Mouse (Mus musculus) cerebellum, postnatal 36 days (tissue): ENCODE results near the gene Amot.

Experiments used
- DNase-seq, 2 experiments: peaks; one replicate each; pipeline ENCODE4 v3.0.0; 2021 to 2022; ENCODE audit warnings: mixed read lengths in 2 of 2

Gene Amot

DNA sequence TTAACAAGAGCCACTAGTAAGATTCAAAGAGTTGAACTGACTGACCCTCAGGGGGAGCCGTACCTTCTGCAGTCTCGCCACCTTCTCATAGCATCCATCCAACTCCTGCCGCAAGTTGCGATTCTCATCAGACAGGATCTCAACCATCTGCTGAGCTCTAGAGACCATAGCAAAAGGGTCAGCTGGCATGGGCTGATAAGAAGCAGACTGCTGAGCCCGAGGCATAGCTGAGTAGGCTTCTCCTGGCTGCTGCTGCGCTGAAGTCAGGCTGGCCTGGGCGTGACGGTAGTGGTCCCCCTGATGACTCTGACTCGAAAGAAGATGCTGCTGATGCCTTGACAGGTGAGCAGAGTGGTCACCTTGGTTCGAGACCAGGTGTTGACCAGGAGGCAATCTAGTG, 25.0 kb downstream of the Amot start:
- DNase-seq, result no peak

GRCm38 (mm10) chrX:145477725-145478194, 27.2 kb downstream of the Amot start:
- DNase-seq, result no peak

GRCm38 (mm10) chrX:145477003-145477724, 27.8 kb downstream of the Amot start:
- no peak for DNase-seq

DNA sequence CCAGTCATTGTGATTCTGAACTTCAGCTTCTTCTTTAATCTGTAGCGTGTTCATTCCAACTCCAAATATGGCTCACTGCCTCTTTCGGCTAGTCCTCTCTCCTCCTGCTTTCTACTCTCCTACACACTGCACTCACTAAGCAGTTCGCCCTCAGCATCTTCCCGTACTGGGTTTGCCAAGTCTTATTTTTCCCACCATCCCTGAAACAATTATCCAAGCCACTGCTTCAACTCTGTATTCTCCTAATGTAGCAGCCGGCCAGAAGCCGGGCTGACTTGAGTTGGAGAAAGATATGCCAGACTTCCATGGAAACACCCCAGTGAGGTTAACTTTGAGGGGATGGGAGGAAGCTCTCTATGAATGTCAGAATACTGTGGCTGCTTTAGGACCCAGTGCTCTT, 36.7 kb downstream of the Amot start:
- DNase-seq, result no peak

- DNase-seq, result no peak
Measured at GRCm38 (mm10) chrX:145463524-145463923, 41.5 kb downstream of the Amot start.

DNA sequence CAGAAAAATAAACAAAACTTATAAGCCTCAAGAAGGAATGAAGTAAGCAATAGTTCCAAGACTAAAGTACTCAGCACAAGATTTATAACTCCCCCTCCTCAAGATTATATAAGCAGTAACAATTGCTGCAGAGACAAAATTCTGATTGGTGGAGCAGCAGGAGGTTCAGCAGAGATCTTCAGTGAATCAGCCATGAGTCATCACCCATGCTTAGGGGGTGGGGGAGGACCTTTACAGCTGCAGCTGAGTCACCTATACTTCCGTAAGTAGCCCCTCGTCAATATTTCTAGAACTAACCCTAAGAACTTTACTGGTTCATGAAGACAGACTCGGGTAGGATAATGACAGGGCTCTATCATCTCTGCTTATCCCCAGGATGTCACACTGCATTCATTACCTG, 43.6 kb downstream of the Amot start:
- DNase-seq, result no peak

DNA sequence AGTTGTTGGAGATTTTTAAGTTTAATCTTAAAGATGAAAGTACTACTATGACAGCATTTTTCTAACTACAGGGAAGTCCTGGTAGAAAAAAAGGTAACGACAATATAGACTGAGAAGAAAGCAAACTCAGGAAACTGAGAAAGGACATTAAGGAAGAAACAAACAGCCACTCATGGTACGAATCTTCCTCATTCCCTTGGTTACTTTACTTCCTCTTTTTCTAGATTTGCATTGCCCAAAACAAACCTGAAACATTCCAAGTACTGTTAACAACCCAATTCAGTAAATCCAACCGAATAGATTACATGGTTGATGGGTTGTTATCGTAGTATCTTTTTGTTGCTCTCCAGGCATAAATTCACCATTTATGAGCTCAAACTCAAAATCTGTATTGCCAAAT, 48.7 kb downstream of the Amot start:
- no peak for DNase-seq

DNA sequence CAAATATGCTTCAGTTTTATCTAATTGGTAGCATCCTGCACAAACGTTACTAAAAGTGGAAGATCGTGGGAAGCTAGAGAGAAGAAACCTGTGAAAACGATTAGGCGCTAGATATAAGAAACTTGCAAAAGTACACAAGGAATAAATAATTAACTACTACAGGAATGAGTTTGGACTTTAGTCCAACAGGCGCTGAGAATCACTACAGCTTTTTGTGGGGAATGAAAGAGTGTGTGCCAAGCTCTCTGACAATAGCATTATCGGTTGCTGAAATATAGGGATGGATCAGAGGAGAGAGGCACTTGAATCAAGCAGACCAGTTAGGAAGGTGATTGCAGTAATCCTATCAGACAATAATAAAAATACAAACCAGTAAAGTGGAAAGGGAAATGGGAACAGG, 49.4 kb downstream of the Amot start:
- DNase-seq, result no peak

DNA sequence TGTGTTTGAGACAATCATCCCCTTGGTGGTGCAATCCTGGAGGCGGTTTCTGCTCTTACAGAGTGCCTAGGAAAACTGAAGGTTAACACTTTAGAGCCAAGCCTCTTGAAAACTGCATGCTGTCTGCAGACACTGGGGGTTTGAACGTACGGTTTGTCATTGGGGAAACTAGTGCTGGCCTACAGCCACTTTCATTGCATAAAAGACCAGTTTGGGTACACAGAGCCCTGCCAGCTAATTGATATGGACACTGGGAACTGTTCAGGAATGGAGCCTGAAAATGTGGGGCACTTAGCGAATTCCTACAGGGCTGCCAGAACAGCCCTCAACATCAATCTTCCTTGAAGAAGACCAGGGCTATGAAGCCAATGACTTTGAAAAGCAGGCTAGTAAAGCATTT, 50.2 kb downstream of the Amot start:
- DNase-seq, result no peak

GRCm38 (mm10) chrX:145441526-145441925, 63.5 kb downstream of the Amot start:
- DNase-seq, result no peak

GRCm38 (mm10) chrX:145433652-145434051, 71.3 kb downstream of the Amot start:
- DNase-seq, result no peak

GRCm38 (mm10) chrX:145430836-145431570, 74.0 kb downstream of the Amot start:
- DNase-seq, result no peak

- no peak for DNase-seq
Measured at GRCm38 (mm10) chrX:145428811-145429210, 76.2 kb downstream of the Amot start.

- no peak for DNase-seq
Measured at GRCm38 (mm10) chrX:145424026-145424425, 81.0 kb downstream of the Amot start.

DNA sequence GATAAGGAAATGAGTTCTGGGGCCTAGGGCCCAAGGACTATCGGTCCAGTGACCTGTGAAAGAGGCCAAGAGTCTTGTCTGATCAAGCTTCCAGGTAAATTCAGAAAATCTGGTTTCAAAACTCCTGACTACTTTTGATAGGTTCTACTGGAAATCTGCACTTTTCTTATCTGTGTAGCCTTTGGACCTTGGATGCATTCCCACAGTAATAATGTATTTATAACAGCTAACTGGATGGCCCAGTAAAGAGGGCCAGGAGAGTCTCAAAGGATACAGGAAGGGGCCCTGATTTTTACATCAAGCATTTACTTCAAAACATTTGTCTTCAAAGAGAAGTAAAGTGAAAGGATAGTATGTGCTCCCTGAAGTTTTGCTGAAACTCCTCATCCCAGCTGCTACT, 90.7 kb downstream of the Amot start:
- DNase-seq, result no peak

DNA sequence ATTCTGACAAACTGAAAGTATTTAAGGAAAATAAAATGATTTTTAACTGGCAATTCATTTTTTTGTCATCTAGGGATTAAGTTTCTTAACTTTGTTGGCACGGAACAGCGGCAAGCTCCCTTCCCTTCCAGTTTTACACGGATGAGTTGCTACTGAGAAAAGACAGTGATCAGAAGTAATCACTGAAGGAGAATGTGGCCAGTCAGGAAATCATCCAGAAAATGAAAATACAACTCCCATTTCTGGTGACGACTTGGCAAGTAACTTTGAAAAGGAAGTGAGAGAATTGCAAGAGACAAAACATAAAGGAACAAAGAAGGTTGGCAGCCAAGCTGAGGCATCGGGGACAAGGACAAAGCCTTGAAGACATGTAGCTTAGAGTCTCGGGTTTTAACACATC, 93.6 kb downstream of the Amot start:
- no peak for DNase-seq

- DNase-seq, result no peak
Measured at GRCm38 (mm10) chrX:145406052-145406451, 98.9 kb downstream of the Amot start.

DNA sequence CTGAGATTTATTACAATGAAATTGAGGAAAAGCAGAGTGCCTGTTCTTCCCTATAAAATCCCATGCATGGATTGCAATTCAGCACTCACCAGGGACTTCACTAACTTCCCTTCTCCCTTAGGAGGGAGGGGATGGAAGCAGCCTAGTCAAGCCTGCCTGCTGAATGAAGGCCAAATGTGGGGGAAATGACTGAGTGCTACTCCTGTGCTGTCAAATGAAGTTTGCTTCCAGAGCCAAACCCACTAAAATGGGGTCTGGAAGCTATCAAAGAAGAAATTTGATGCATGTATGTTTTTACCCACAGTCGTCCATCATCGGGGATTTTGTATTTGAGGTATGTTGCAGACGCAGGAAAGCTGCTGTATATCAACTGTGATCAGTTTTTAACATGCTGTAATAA, 103.1 kb downstream of the Amot start:
- DNase-seq, result no peak

GRCm38 (mm10) chrX:145399236-145399635, 105.7 kb downstream of the Amot start:
- DNase-seq, result no peak
